Mouse (Mus musculus) heart, embryonic 14.5 days (tissue): ENCODE data around the gene Slc35g1. TPM values are rescaled to one million over a fixed set of nuclear protein-coding genes. Genes with fewer than 3 reads are reported as not detected.

Experiments
- ATAC-seq: fragments of 200-750 bp; cut with Nextera tagmentation; 2 replicates; pipeline ENCODE4 v1.8.0; 2017; ENCODE audit warnings: low read depth, moderate TSS enrichment; ENCODE audit not compliant: insufficient number of reproducible peaks, insufficient read depth, low FRiP score
- H3K27ac ChIP-seq, 2 experiments: fragments of 200-500 bp in 1 of 2; fragments of 300-500 bp in 1 of 2; sonication (generic) in 1 of 2; replicated peaks in 1 of 2; 2 replicates each; pipeline ENCODE4 v1.5.1; 2012 to 2014; ENCODE audit warnings: low read depth in 2 of 2, low read length in 2 of 2, control low read depth in 1 of 2, mild to moderate bottlenecking in 1 of 2, mixed read lengths in 1 of 2; ENCODE audit not compliant: control insufficient read depth in 1 of 2, insufficient read depth in 1 of 2
- H3K27me3 ChIP-seq: fragments of 300-500 bp; sonication (generic); 2 replicates; pipeline ENCODE4 v1.6.1; 2014; ENCODE audit warnings: mild to moderate bottlenecking, low read length, control low read depth; ENCODE audit not compliant: control insufficient read depth, insufficient read depth
- H3K36me3 ChIP-seq: fragments of 300-500 bp; sonication (generic); 2 replicates; pipeline ENCODE4 v1.6.1; 2014; ENCODE audit warnings: mild to moderate bottlenecking, control low read depth, low read length, mixed read lengths; ENCODE audit not compliant: control insufficient read depth, insufficient read depth
- H3K4me1 ChIP-seq, 2 experiments: fragments of 200-500 bp in 1 of 2; fragments of 300-500 bp in 1 of 2; sonication (generic) in 1 of 2; 2 replicates each; pipeline ENCODE4 v1.6.1; 2012 to 2014; ENCODE audit warnings: low read length in 2 of 2, control low read depth in 1 of 2, mixed read lengths in 1 of 2; ENCODE audit not compliant: control insufficient read depth in 2 of 2, insufficient read depth in 2 of 2
- H3K4me2 ChIP-seq: fragments of 300-500 bp; sonication (generic); 2 replicates; pipeline ENCODE4 v1.6.1; 2014; ENCODE audit warnings: mild to moderate bottlenecking, low read length
- H3K4me3 ChIP-seq, 2 experiments: fragments of 200-500 bp in 1 of 2; fragments of 300-500 bp in 1 of 2; sonication (generic) in 1 of 2; 2 replicates each; pipeline ENCODE4 v1.5.1; 2012 to 2014; ENCODE audit warnings: low read length in 2 of 2, mild to moderate bottlenecking in 2 of 2, control low read depth in 1 of 2, low read depth in 1 of 2, moderate library complexity in 1 of 2; ENCODE audit not compliant: control insufficient read depth in 1 of 2, insufficient read depth in 1 of 2
- H3K9ac ChIP-seq: fragments of 300-500 bp; sonication (generic); 2 replicates; pipeline ENCODE4 v1.6.1; 2014; ENCODE audit warnings: mild to moderate bottlenecking, low read length
- H3K9me3 ChIP-seq: fragments of 300-500 bp; sonication (generic); 2 replicates; pipeline ENCODE4 v1.6.1; 2016; ENCODE audit warnings: low read length, control low read depth; ENCODE audit not compliant: control insufficient read depth
- WGBS: fragments of 180-500 bp; shearing (Covaris S2); extraction: QIAGEN DNeasy Blood & Tissue Kit; methylation state at CpG from one replicate; pipeline ENCODE4 v1.1.7; 2014; 5-methylcytosine and 5-hydroxymethylcytosine counted together
- polyA plus RNA-seq: library from polyadenylated mRNA; unstranded; fragments of >200 nt; fragmentation: Nextera tagmentation; extraction: Ambion mirVana; gene quantifications from 2 replicates; pipeline ENCODE4 v1.2.1, GENCODE M21; 2014

Gene Slc35g1
- 1.5 and 1.7 TPM in 2 replicates for polyA plus RNA-seq

DNA sequence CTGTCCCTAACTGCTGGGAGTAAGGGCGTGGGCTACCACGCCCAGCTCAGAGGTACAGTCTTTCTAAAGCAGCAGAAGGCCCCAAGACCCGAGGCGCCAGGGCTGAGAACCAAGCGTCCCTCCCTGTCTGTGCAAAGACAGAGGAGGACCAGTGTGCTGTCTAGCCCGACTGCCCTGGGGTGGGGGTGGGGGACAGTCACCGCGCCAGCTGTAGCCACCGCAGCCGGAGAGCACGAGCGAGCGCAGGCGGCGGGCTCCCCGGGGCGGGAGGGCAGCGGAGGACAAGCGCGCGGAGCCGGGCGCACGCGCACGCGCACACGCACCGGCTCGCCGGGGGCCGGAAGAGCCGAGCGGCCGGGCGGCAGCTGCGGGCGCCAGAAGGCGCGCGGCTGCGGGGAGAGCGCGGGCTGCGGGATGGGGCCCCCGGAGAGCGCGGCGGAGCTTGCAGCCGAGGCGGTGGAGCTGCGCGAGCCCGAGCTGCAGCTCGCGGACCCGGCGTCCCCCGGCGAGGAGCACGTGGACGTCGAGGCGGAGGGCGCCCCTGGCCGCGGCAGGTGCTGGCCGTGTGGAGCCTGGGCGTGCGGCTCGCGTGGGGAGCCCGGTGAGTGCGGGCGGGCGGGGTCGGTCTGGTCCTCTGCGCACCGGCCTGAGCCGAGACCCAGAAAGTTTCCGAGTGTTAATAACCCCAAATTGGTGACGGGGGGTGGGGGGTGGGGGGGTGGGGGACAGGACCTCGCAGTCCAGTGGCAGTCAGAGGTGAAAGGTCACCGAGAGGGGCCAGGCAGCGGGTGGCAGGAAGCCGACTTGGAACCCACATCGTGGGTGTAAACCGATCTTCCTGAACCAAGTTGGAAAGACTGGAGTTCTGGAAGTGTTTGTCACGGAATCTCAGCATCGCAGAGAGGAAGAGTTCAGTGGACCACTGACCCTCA, at the start of gene Slc35g1:
Slc35g1 (plus strand) TSS at position 280 of the 932 bp plus-strand sequence.
- no peak within 1 kb of the TSS for H3K27ac ChIP-seq
- peak within 1 kb of the TSS; percentile 76 to 89 for H3K4me3 ChIP-seq
- peaks cover 0 to 2% of the 10 kb centered on the region in 2 experiments; a peak in 1 of 4 replicates for H3K4me1 ChIP-seq
- ATAC-seq = peak; percentile 81
- H3K9ac ChIP-seq = peak within 1 kb of the TSS; percentile 71
- under 1% methylated on average over 69 of the region's 90 CpGs for WGBS
- peak within 1 kb of the TSS; percentile 92 for H3K4me2 ChIP-seq
- H3K27me3 ChIP-seq = no peaks in the 10 kb centered on the region
- no peaks in the 10 kb centered on the region for H3K36me3 ChIP-seq
- no peaks in the 10 kb centered on the region for H3K9me3 ChIP-seq

- Histone ChIP-seq H3K27ac (no peak overlapping the region), H3K4me3 (no peak overlapping the region), H3K4me1 (no peaks in the 10 kb centered on the region), H3K27me3 (no peaks in the 10 kb centered on the region), H3K4me2 (no peak overlapping the region), H3K9me3 (peaks cover 11% of the 10 kb centered on the region; the same call in 1 of the 2 replicates), H3K36me3 (no peaks in the 10 kb centered on the region), H3K9ac (no peak overlapping the region)
- WGBS = 35% methylated on average over 13 of the region's 13 CpGs
- ATAC-seq = no peak
These were observed 47.3 kb upstream of the Slc35g1 start for GRCm38 (mm10) chr19:38348271-38349012.

- no peak for ATAC-seq
- WGBS = 77% methylated on average over 5 of the region's 5 CpGs
- no peaks in the 10 kb centered on the region for H3K4me1 ChIP-seq
These were observed 46.8 kb upstream of the Slc35g1 start for GRCm38 (mm10) chr19:38349013-38349341.

DNA sequence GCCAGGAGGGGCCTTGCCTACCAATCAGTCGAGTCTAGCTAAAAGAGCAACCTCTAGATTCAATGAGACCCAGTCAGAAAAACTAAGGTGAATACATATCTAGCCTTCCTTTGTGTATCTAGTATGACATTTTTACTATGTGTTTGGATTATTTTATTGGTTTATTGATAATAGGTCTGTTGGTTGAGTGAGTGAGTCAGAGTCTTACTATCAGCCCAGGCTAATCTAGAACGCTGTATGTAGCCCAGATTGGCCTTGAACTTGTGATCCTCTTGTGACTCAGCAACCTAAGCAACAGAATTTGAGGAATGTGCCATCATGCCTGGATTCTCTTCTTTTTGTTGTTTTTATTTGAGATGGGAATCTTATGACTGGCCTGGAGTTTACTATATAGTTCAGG, 44.6 kb upstream of the Slc35g1 start:
- no peak overlapping the region for H3K27ac ChIP-seq
- ATAC-seq = no peak
- H3K36me3 ChIP-seq = no peaks in the 10 kb centered on the region
- no peak overlapping the region for H3K4me3 ChIP-seq
- WGBS = 78% methylated on average over 2 of the region's 2 CpGs
- no peak overlapping the region for H3K9ac ChIP-seq
- H3K9me3 ChIP-seq = peaks cover 6% of the 10 kb centered on the region; the same call in 1 of the 2 replicates
- no peaks in the 10 kb centered on the region for H3K27me3 ChIP-seq
- H3K4me1 ChIP-seq = no peaks in the 10 kb centered on the region
- no peak overlapping the region for H3K4me2 ChIP-seq

More at GRCm38 (mm10) chr19:38349013-38349341, 46.8 kb upstream of the Slc35g1 start:
- Histone ChIP-seq H3K4me3 (no peak overlapping the region), H3K4me2 (no peak overlapping the region), H3K27me3 (no peaks in the 10 kb centered on the region), H3K9me3 (peaks cover 11% of the 10 kb centered on the region; the same call in 1 of the 2 replicates), H3K36me3 (no peaks in the 10 kb centered on the region), H3K9ac (no peak overlapping the region), H3K27ac (no peak overlapping the region)

- Histone ChIP-seq H3K27ac (no peak overlapping the region), H3K4me1 (no peaks in the 10 kb centered on the region), H3K9ac (no peak overlapping the region), H3K9me3 (0 out of 2 replicates have a peak, but pooled peaks cover under 1% of the 10 kb centered on the region), H3K4me3 (no peak overlapping the region), H3K36me3 (no peaks in the 10 kb centered on the region), H3K4me2 (no peak overlapping the region), H3K27me3 (no peaks in the 10 kb centered on the region)
- 76% methylated on average over 3 of the region's 3 CpGs for WGBS
- no peak for ATAC-seq
These were observed 44.1 kb upstream of the Slc35g1 start for GRCm38 (mm10) chr19:38351728-38352127.

DNA sequence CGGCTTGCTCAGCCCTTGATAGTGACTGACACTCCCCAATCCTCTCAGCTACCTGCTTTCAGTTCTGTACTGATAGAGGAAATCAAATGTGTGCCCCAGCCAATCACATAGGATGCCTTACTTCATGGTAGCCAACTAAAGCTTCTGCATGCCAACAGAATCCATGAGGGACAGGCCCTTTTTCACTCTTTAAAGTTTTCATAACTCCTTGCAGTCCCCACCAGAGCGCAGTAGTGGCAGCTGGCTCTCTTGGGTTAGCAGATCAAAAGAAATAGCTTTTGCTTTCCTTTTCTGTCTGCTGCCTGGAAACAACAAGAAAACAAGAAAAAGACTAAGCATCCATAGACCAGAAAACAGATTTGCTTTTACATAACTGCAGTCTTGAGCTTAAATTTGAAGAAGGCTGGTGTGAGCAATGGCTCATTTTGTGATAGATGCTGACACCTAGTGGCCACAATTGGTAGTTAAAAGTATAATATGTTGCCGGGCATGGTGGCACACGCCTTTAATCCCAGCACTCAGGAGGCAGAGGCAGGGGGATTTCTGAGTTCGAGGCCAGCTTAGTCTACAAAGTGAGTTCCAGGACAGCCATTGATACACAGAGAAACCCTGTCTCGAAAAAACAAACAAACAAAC, 43.2 kb upstream of the Slc35g1 start:
- Histone ChIP-seq H3K9me3 (no peaks in the 10 kb centered on the region), H3K4me3 (no peak overlapping the region), H3K36me3 (no peaks in the 10 kb centered on the region), H3K27me3 (no peaks in the 10 kb centered on the region), H3K4me2 (no peak overlapping the region), H3K27ac (no peak overlapping the region), H3K9ac (no peak overlapping the region), H3K4me1 (no peaks in the 10 kb centered on the region)
- 32% methylated on average over 6 of the region's 6 CpGs for WGBS
- no peak for ATAC-seq

DNA sequence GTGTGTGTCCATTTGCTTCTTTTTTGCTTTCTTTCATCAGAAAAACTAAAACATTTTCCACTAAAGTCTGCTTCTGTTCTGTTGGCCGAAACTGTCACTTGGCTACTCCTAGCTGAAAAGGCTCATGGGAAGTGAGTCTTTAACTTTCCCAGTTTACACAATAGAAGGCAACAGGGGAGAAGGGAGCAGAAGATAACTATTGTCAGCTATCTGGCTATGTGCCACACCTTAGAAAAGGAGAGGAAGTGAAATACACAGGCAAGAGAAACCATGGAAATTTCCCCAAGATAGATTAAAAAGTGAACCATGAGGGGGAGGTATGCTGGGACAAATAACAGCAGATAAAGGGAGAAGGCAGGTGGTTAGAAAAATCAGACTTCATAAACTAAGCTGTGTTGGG, 41.5 kb upstream of the Slc35g1 start:
- WGBS = 64% methylated on average over 1 of the region's 1 CpGs
- Histone ChIP-seq H3K9ac (no peak overlapping the region), H3K36me3 (no peaks in the 10 kb centered on the region), H3K4me2 (no peak overlapping the region), H3K27ac (no peak overlapping the region), H3K4me3 (no peak overlapping the region), H3K9me3 (no peaks in the 10 kb centered on the region), H3K4me1 (no peaks in the 10 kb centered on the region), H3K27me3 (no peaks in the 10 kb centered on the region)
- ATAC-seq = no peak
